Mouse (Mus musculus): ENCODE measurements at regions not wholly inside any gene's neighbourhood (a gene's known extent, or its start where the extent isn't known, plus 50 kb on each side); places are given as distances from the start of the nearest gene placed in this dataset.

- Histone ChIP-seq H3K4me3 (replicated peaks; ENCODE audit: low read length) (no peak overlapping the region), H3K9me3 (ENCODE audit: low read length) (peaks cover 4% of the 10 kb centered on the region; the same call in 1 of the 2 replicates), H3K4me1 (replicated peaks; ENCODE audit: low read depth, low read length) (peaks cover 41% of the 10 kb centered on the region), H3K36me3 (ENCODE audit: insufficient read depth, low read length) (no peaks in the 10 kb centered on the region), H3K27me3 (ENCODE audit: insufficient read depth, low read length) (peaks cover 42% of the 10 kb centered on the region)
- TF ChIP-seq POU5F1 (IDR thresholded peaks at IDR 0.05; ENCODE audit: borderline replicate concordance, low read length) (no peak), CTCF (conservative IDR thresholded peaks at IDR 0.05; ENCODE audit: low read length) (no peak), NANOG (IDR thresholded peaks at IDR 0.05; ENCODE audit: borderline replicate concordance, low read length) (no peak)
Measured at GRCm38 (mm10) chr5:112634701-112635100, 57.7 kb upstream of the Sez6l start.

- H3K4me1 ChIP-seq (replicated peaks; ENCODE audit: low read depth, low read length) = peaks cover 36% of the 10 kb centered on the region
- no peaks in the 10 kb centered on the region for H3K36me3 ChIP-seq (ENCODE audit: insufficient read depth, low read length)
- H3K4me3 ChIP-seq (replicated peaks; ENCODE audit: low read length) = no peak overlapping the region
- H3K27me3 ChIP-seq (ENCODE audit: insufficient read depth, low read length) = peaks cover 40% of the 10 kb centered on the region
- TF ChIP-seq NANOG (IDR thresholded peaks at IDR 0.05; ENCODE audit: borderline replicate concordance, low read length) = no peak
- TF ChIP-seq CTCF (conservative IDR thresholded peaks at IDR 0.05; ENCODE audit: low read length) = no peak
- TF ChIP-seq POU5F1 (IDR thresholded peaks at IDR 0.05; ENCODE audit: borderline replicate concordance, low read length) = no peak
- peaks cover 4% of the 10 kb centered on the region; the same call in 1 of the 2 replicates for H3K9me3 ChIP-seq (ENCODE audit: low read length)
Measured at GRCm38 (mm10) chr5:112631766-112632165, 54.8 kb upstream of the Sez6l start.

- no peaks in the 10 kb centered on the region for H3K36me3 ChIP-seq (ENCODE audit: insufficient read depth, low read length)
- H3K27me3 ChIP-seq (ENCODE audit: insufficient read depth, low read length) = peaks cover 51% of the 10 kb centered on the region
- peaks cover 40% of the 10 kb centered on the region for H3K4me1 ChIP-seq (replicated peaks; ENCODE audit: low read depth, low read length)
Measured at GRCm38 (mm10) chr5:112629656-112630055, 52.7 kb upstream of the Sez6l start.

GRCm38 (mm10) chr5:112628073-112628790, 51.2 kb upstream of the Sez6l start:
- no peaks in the 10 kb centered on the region for H3K36me3 ChIP-seq (ENCODE audit: insufficient read depth, low read length)
- H3K4me3 ChIP-seq (replicated peaks; ENCODE audit: low read length) = no peak overlapping the region; the same call in 1 of the 2 replicates
- H3K9me3 ChIP-seq (ENCODE audit: low read length) = peaks cover 4% of the 10 kb centered on the region; the same call in 1 of the 2 replicates
- TF ChIP-seq NANOG (IDR thresholded peaks at IDR 0.05; ENCODE audit: borderline replicate concordance, low read length) (no peak), CTCF (conservative IDR thresholded peaks at IDR 0.05; ENCODE audit: low read length) (no peak), POU5F1 (IDR thresholded peaks at IDR 0.05; ENCODE audit: borderline replicate concordance, low read length) (no peak)
- H3K27me3 ChIP-seq (ENCODE audit: insufficient read depth, low read length) = peaks cover 58% of the 10 kb centered on the region
- peaks cover 37% of the 10 kb centered on the region for H3K4me1 ChIP-seq (replicated peaks; ENCODE audit: low read depth, low read length)

More at GRCm38 (mm10) chr5:112629656-112630055, 52.7 kb upstream of the Sez6l start:
- H3K4me3 ChIP-seq (replicated peaks; ENCODE audit: low read length) = no peak overlapping the region
- TF ChIP-seq NANOG (IDR thresholded peaks at IDR 0.05; ENCODE audit: borderline replicate concordance, low read length) (no peak), CTCF (conservative IDR thresholded peaks at IDR 0.05; ENCODE audit: low read length) (no peak), POU5F1 (IDR thresholded peaks at IDR 0.05; ENCODE audit: borderline replicate concordance, low read length) (no peak)
- H3K9me3 ChIP-seq (ENCODE audit: low read length) = peaks cover 4% of the 10 kb centered on the region; the same call in 1 of the 2 replicates

- Histone ChIP-seq H3K27me3 (ENCODE audit: insufficient read depth, low read length) (peaks cover 59% of the 10 kb centered on the region), H3K9me3 (ENCODE audit: low read length) (peaks cover 4% of the 10 kb centered on the region; the same call in 1 of the 2 replicates), H3K4me1 (replicated peaks; ENCODE audit: low read depth, low read length) (peaks cover 37% of the 10 kb centered on the region), H3K4me3 (replicated peaks; ENCODE audit: low read length) (no peak overlapping the region), H3K36me3 (ENCODE audit: insufficient read depth, low read length) (no peaks in the 10 kb centered on the region)
- TF ChIP-seq CTCF (conservative IDR thresholded peaks at IDR 0.05; ENCODE audit: low read length) (no peak), NANOG (IDR thresholded peaks at IDR 0.05; ENCODE audit: borderline replicate concordance, low read length) (no peak), POU5F1 (IDR thresholded peaks at IDR 0.05; ENCODE audit: borderline replicate concordance, low read length) (no peak)
Measured at GRCm38 (mm10) chr5:112627305-112627704, 50.3 kb upstream of the Sez6l start.

Data from E14TG2a.4 (cell line).